Mouse (Mus musculus) myocyte (in vitro differentiated cells): ENCODE measurements around the gene Hoxd11.

Experiments used
- E2F4 ChIP-seq: IDR thresholded peaks from one replicate; pipeline ENCODE4 v1.6.1; 2011; ENCODE audit warnings: mild to moderate bottlenecking, control low read depth, moderate library complexity; ENCODE audit not compliant: insufficient read depth
- MYOD1 ChIP-seq, 3 experiments: IDR thresholded peaks; one replicate each; pipeline ENCODE4 v1.6.1; 2011; ENCODE audit warnings: control low read depth in 2 of 3, low read depth in 2 of 3, mild to moderate bottlenecking in 2 of 3, moderate library complexity in 1 of 3; ENCODE audit not compliant: insufficient read length in 2 of 3, control insufficient read depth in 1 of 3
- POLR2A ChIP-seq: IDR thresholded peaks from one replicate; pipeline ENCODE4 v1.6.1; 2011; ENCODE audit warnings: low read depth, mild to moderate bottlenecking, control low read depth, moderate library complexity; ENCODE audit not compliant: insufficient read length
- POLR2AphosphoS2 ChIP-seq: IDR thresholded peaks from one replicate; pipeline ENCODE4 v1.6.1; 2011; ENCODE audit warnings: low read depth, control low read depth; ENCODE audit not compliant: insufficient read length
- USF1 ChIP-seq: IDR thresholded peaks from one replicate; pipeline ENCODE4 v1.6.1; 2011; ENCODE audit warnings: low read depth, mild to moderate bottlenecking, control low read depth, moderate library complexity

GRCm38 (mm10) chr2:74733317-74733661 is 53.9 kb downstream of the Hoxd11 start:
- TF ChIP-seq POLR2A, result no peak
- TF ChIP-seq MYOD1 (IDR thresholded peaks at IDR 0.05; ENCODE audit: control insufficient read depth in 1 of 3, insufficient read length in 2 of 3, low read depth in 2 of 3), result no peak
- no peak for TF ChIP-seq E2F4
- no peak for TF ChIP-seq POLR2AphosphoS2
- no peak for TF ChIP-seq USF1
